In genomic region chr6:99646344-99646743, GRCm38 (mm10) we compare ENCODE assay signal across 14 mouse cellular contexts. TPM values are rescaled to one million over a fixed set of nuclear protein-coding genes. Genes with fewer than 3 reads are reported as not detected.
A peak's percentile ranks its signal among the peaks of the same experiment; 100 is the strongest.
DNase-seq lines count a peak whose midpoint lies in the region; ATAC-seq lines count a peak whose summit lies in the region.
"Had no signal": no experiment of that assay in that cellular context is flagged by ENCODE, and none has a peak within 500 bp of the region (broad histone marks: within the 10 kb centered on the region; RNA-seq: fewer than 3 reads in every experiment).

No protein-coding gene starts in this region.

- DNase-seq in limb, embryonic 10.5 days (ENCODE audit: low spot score) = no peak
- DNase-seq in R1 (ENCODE audit: low read depth, low spot score) = peak; percentile 14
- peak; percentile 82 for DNase-seq in thymus, postnatal 0 days (ENCODE audit: low spot score)
- no peak for DNase-seq in adrenal gland, postnatal 25 days
- no peak for DNase-seq in cerebellum, adult 18-20 months
- DNase-seq: cerebellum, adult 9-11 months; kidney, postnatal 36 days had no signal

- no peak overlapping the region for H3K4me3 ChIP-seq in limb, embryonic 13.5 days
- no peak overlapping the region for H3K4me3 ChIP-seq in limb, embryonic 10.5 days
- no peak overlapping the region for H3K4me3 ChIP-seq in intestine, embryonic 15.5 days (replicated peaks)
- H3K4me3 ChIP-seq: heart, embryonic 15.5 days; limb, embryonic 12.5 days; myocyte had no signal

- peaks cover 18% of the 10 kb centered on the region for H3K4me1 ChIP-seq in limb, embryonic 13.5 days
- H3K4me1 ChIP-seq in limb, embryonic 10.5 days = peaks cover 7% of the 10 kb centered on the region; the same call in 1 of the 2 replicates
- peaks cover 18% of the 10 kb centered on the region for H3K4me1 ChIP-seq in intestine, embryonic 15.5 days (replicated peaks)

- H3K27ac ChIP-seq in limb, embryonic 13.5 days = no peak overlapping the region
- no peak overlapping the region for H3K27ac ChIP-seq in limb, embryonic 10.5 days
- H3K27ac ChIP-seq in intestine, embryonic 15.5 days = no peak overlapping the region
- H3K27ac ChIP-seq: heart, embryonic 15.5 days; limb, embryonic 12.5 days had no signal

- H3K27me3 ChIP-seq in limb, embryonic 13.5 days = no peaks in the 10 kb centered on the region
- H3K27me3 ChIP-seq in limb, embryonic 10.5 days (ENCODE audit: low read depth, poor library complexity, severe bottlenecking) = no peaks in the 10 kb centered on the region
- no peaks in the 10 kb centered on the region for H3K27me3 ChIP-seq in intestine, embryonic 15.5 days (replicated peaks)
- H3K27me3 ChIP-seq: CH12.LX; heart, embryonic 15.5 days; limb, embryonic 12.5 days had no signal

- H3K36me3 ChIP-seq in limb, embryonic 13.5 days = peaks cover 30% of the 10 kb centered on the region
- H3K36me3 ChIP-seq in limb, embryonic 10.5 days = peaks cover 11% of the 10 kb centered on the region
- no peaks in the 10 kb centered on the region for H3K36me3 ChIP-seq in intestine, embryonic 15.5 days
- H3K36me3 ChIP-seq: heart, embryonic 15.5 days had no signal

- ATAC-seq in limb, embryonic 13.5 days (ENCODE audit: low FRiP score, low read depth) = no peak
- peak; percentile 62 for ATAC-seq in intestine, embryonic 15.5 days
- ATAC-seq: hindbrain, embryonic 16.5 days had no signal

- 0 out of 2 replicates have a peak overlapping the region, but pooled peaks have one; percentile 1 for H3K4me2 ChIP-seq in limb, embryonic 13.5 days (replicated peaks)
- peak overlapping the region; percentile 45 for H3K4me2 ChIP-seq in intestine, embryonic 15.5 days (replicated peaks)
- H3K4me2 ChIP-seq: heart, embryonic 15.5 days; limb, embryonic 12.5 days had no signal

- 50% methylated on average over 10 of the region's 10 CpGs for WGBS in limb, embryonic 13.5 days
- WGBS in limb, embryonic 10.5 days = 60% methylated on average over 10 of the region's 10 CpGs
- 22% methylated on average over 10 of the region's 10 CpGs for WGBS in intestine, embryonic 15.5 days

- no peak overlapping the region for H3K9ac ChIP-seq in limb, embryonic 13.5 days
- H3K9ac ChIP-seq in intestine, embryonic 15.5 days = 0 out of 2 replicates have a peak overlapping the region, but pooled peaks have one; percentile 27
- H3K9ac ChIP-seq: heart, embryonic 15.5 days; limb, embryonic 12.5 days had no signal

- no peaks in the 10 kb centered on the region; the same call in 1 of the 2 replicates for H3K9me3 ChIP-seq in limb, embryonic 13.5 days
- no peaks in the 10 kb centered on the region for H3K9me3 ChIP-seq in limb, embryonic 10.5 days (replicated peaks)
- H3K9me3 ChIP-seq in intestine, embryonic 15.5 days = no peaks in the 10 kb centered on the region
- H3K9me3 ChIP-seq: heart, embryonic 15.5 days had no signal

RNA-seq across cellular contexts. Expression of gene Eif4e3, which starts 20.2 kb away (rescaled TPM):
- 17.3 and 18.5 TPM in 2 replicates for polyA plus RNA-seq in limb, embryonic 13.5 days (2015; fragmentation: Nextera tagmentation; extraction: Ambion mirVana)
- polyA plus RNA-seq in limb, embryonic 10.5 days (2016; fragmentation: Nextera tagmentation; extraction: Ambion mirVana) = 11.1 and 14.6 TPM in 2 replicates
- polyA plus RNA-seq in intestine, embryonic 15.5 days (2015; fragmentation: Nextera tagmentation; extraction: Ambion mirVana) = 10.6 and 12.3 TPM in 2 replicates
- polyA plus RNA-seq in thymus, postnatal 0 days (2015; fragmentation: Nextera tagmentation; extraction: Ambion mirVana) = 36.4 and 43.2 TPM in 2 replicates
- total RNA-seq in adrenal gland, postnatal 25 days (2021) = 22.0 and 23.8 TPM in 2 replicates

RNA-seq across cellular contexts. Expression of gene Gm20696, which starts 20.3 kb away (rescaled TPM):
- polyA plus RNA-seq in limb, embryonic 13.5 days (2015; fragmentation: Nextera tagmentation; extraction: Ambion mirVana) = 6.0 and 6.5 TPM in 2 replicates
- 2.4 and 3.2 TPM in 2 replicates for polyA plus RNA-seq in limb, embryonic 10.5 days (2016; fragmentation: Nextera tagmentation; extraction: Ambion mirVana)
- 2.7 and 3.8 TPM in 2 replicates for polyA plus RNA-seq in intestine, embryonic 15.5 days (2015; fragmentation: Nextera tagmentation; extraction: Ambion mirVana)
- polyA plus RNA-seq in thymus, postnatal 0 days (2015; fragmentation: Nextera tagmentation; extraction: Ambion mirVana) = 2.4 and 6.4 TPM in 2 replicates
- 6.0 and 7.4 TPM in 2 replicates for total RNA-seq in adrenal gland, postnatal 25 days (2021)

RNA-seq across cellular contexts. Expression of gene Gpr27, which starts 46.1 kb away (rescaled TPM):
- polyA plus RNA-seq in limb, embryonic 13.5 days (2015; fragmentation: Nextera tagmentation; extraction: Ambion mirVana) = 5.9 and 6.1 TPM in 2 replicates
- polyA plus RNA-seq in limb, embryonic 10.5 days (2016; fragmentation: Nextera tagmentation; extraction: Ambion mirVana) = 1.0 and 1.1 TPM in 2 replicates
- 2.4 and 2.6 TPM in 2 replicates for polyA plus RNA-seq in intestine, embryonic 15.5 days (2015; fragmentation: Nextera tagmentation; extraction: Ambion mirVana)
- polyA plus RNA-seq in thymus, postnatal 0 days (2015; fragmentation: Nextera tagmentation; extraction: Ambion mirVana) = 1.7 and 2.3 TPM in 2 replicates
- 2.0 and 2.5 TPM in 2 replicates for total RNA-seq in adrenal gland, postnatal 25 days (2021)
- total RNA-seq: CH12.LX had no signal
- polyA plus RNA-seq: myocyte had no signal

Comparison
In these comparisons a context has a peak if more than half of its experiments do, and no peak if none do; other contexts are left out.
1. DNase-seq: peak in R1 (single experiment) and thymus, postnatal 0 days (single experiment); none in limb, embryonic 10.5 days (single experiment), adrenal gland, postnatal 25 days (single experiment) and cerebellum, adult 18-20 months (0 of 2).